Mouse (Mus musculus): ENCODE measurements around the gene Snrnp25. TPM values are rescaled to one million over a fixed set of nuclear protein-coding genes. Genes with fewer than 3 reads are reported as not detected.

Gene Snrnp25
- polyA plus RNA-seq, 1 experiment = 58.3 TPM

DNA sequence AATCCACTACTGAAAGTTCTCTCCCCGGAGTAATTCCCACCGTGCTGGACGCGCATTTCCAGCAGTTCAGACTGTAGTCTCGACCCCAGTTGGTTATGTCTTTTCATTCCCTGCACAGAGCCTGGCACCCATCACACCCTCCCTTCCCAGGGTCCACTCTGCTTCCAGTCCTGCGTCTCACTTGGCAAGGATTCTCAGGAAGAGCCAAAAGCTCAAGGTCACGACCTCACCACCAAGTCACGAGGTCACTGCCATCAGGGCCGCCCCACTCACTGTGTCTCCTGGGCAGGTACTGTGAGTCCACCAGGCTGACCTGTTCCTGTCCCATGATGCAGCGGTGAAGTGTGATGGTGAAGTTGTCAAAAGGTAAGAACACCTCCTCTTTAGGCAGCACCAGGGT, 11.1 kb upstream of the Snrnp25 start:
- no peak overlapping the region for H3K4me2 ChIP-seq (ENCODE audit: low read depth)
- H3K4me3 ChIP-seq = no peak overlapping the region
- H3K79me2 ChIP-seq (ENCODE audit: control insufficient read depth, insufficient read depth) = no peaks in the 10 kb centered on the region
- H3ac ChIP-seq (ENCODE audit: control insufficient read depth, insufficient read length) = no peak overlapping the region
- no peaks in the 10 kb centered on the region for H3K36me3 ChIP-seq (ENCODE audit: control insufficient read depth, insufficient read depth)
- TF ChIP-seq POLR2A (IDR thresholded peaks at IDR 0.05; ENCODE audit: insufficient read length, low read depth) = no peak
- TF ChIP-seq USF1 (IDR thresholded peaks at IDR 0.05; ENCODE audit: low read depth) = no peak
- no peak for TF ChIP-seq MYOG (IDR thresholded peaks at IDR 0.05; ENCODE audit: control insufficient read depth in 1 of 3, insufficient read depth in 1 of 3, insufficient read length in 2 of 3, low read depth in 2 of 3)
- no peak for TF ChIP-seq REST (IDR thresholded peaks at IDR 0.05; ENCODE audit: insufficient read depth, insufficient read length)
- TF ChIP-seq MYOD1 (IDR thresholded peaks at IDR 0.05; ENCODE audit: control insufficient read depth in 1 of 3, insufficient read length in 2 of 3, low read depth in 2 of 3) = no peak
- TF ChIP-seq POLR2AphosphoS2 (IDR thresholded peaks at IDR 0.05; ENCODE audit: insufficient read length, low read depth) = no peak
- TF ChIP-seq TCF12 (IDR thresholded peaks at IDR 0.05; ENCODE audit: insufficient read depth, poor library complexity, severe bottlenecking) = no peak
- no peak for TF ChIP-seq E2F4 (IDR thresholded peaks at IDR 0.05; ENCODE audit: insufficient read depth)
- peaks cover 39% of the 10 kb centered on the region for H3K27me3 ChIP-seq (ENCODE audit: control insufficient read depth, insufficient read depth, insufficient read length)

DNA sequence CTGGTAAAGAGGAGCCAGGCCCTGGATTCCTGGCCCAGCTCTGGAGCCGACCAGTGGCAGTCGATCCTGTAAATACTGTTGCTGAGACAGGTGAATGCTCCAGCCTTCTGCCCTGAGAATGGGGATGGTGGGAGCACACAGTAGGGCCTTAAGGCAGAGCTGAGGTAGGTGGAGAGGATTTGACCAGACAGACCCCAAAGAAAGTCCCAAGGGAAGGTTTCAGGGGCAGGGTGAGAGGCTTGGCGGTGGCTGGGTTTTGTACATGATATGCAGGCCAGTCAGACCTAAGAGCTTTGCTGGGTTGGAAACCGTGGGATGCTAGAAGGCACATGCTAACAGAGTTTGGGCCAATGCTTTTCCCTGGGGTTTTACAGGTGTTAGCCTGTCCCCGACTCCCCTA, 10.6 kb upstream of the Snrnp25 start:
- H3K4me2 ChIP-seq (ENCODE audit: low read depth) = no peak overlapping the region
- H3K36me3 ChIP-seq (ENCODE audit: control insufficient read depth, insufficient read depth) = no peaks in the 10 kb centered on the region
- no peak overlapping the region for H3ac ChIP-seq (ENCODE audit: control insufficient read depth, insufficient read length)
- peaks cover 38% of the 10 kb centered on the region for H3K27me3 ChIP-seq (ENCODE audit: control insufficient read depth, insufficient read depth, insufficient read length)
- no peaks in the 10 kb centered on the region for H3K79me2 ChIP-seq (ENCODE audit: control insufficient read depth, insufficient read depth)
- no peak overlapping the region for H3K4me3 ChIP-seq
- TF ChIP-seq MYOD1 (IDR thresholded peaks at IDR 0.05; ENCODE audit: control insufficient read depth in 1 of 3, insufficient read length in 2 of 3, low read depth in 2 of 3) = no peak
- TF ChIP-seq MAX (IDR thresholded peaks at IDR 0.05; ENCODE audit: low read depth) = no peak
- no peak for TF ChIP-seq USF1 (IDR thresholded peaks at IDR 0.05; ENCODE audit: low read depth)
- no peak for TF ChIP-seq CEBPB (IDR thresholded peaks at IDR 0.05; ENCODE audit: insufficient read depth, poor library complexity, severe bottlenecking)
- no peak for TF ChIP-seq E2F4 (IDR thresholded peaks at IDR 0.05; ENCODE audit: insufficient read depth)

- Histone ChIP-seq H3K36me3 (ENCODE audit: control insufficient read depth, insufficient read depth) (no peaks in the 10 kb centered on the region), H3K4me2 (ENCODE audit: low read depth) (no peak overlapping the region), H3K27me3 (ENCODE audit: control insufficient read depth, insufficient read depth, insufficient read length) (peaks cover 36% of the 10 kb centered on the region), H3K79me2 (ENCODE audit: control insufficient read depth, insufficient read depth) (no peaks in the 10 kb centered on the region), H3K4me3 (no peak overlapping the region), H3ac (ENCODE audit: control insufficient read depth, insufficient read length) (no peak overlapping the region)
- TF ChIP-seq MAX (IDR thresholded peaks at IDR 0.05; ENCODE audit: low read depth) = no peak
- no peak for TF ChIP-seq MYOG (IDR thresholded peaks at IDR 0.05; ENCODE audit: control insufficient read depth in 1 of 3, insufficient read depth in 1 of 3, insufficient read length in 2 of 3, low read depth in 2 of 3)
- no peak for TF ChIP-seq REST (IDR thresholded peaks at IDR 0.05; ENCODE audit: insufficient read depth, insufficient read length)
- TF ChIP-seq POLR2AphosphoS2 (IDR thresholded peaks at IDR 0.05; ENCODE audit: insufficient read length, low read depth) = no peak
- TF ChIP-seq MYOD1 (IDR thresholded peaks at IDR 0.05; ENCODE audit: control insufficient read depth in 1 of 3, insufficient read length in 2 of 3, low read depth in 2 of 3) = no peak
- TF ChIP-seq TCF3 (IDR thresholded peaks at IDR 0.05; ENCODE audit: insufficient read length, low read depth) = no peak
- TF ChIP-seq CEBPB (IDR thresholded peaks at IDR 0.05; ENCODE audit: insufficient read depth, poor library complexity, severe bottlenecking) = no peak
- no peak for TF ChIP-seq USF1 (IDR thresholded peaks at IDR 0.05; ENCODE audit: low read depth)
- no peak for TF ChIP-seq POLR2A (IDR thresholded peaks at IDR 0.05; ENCODE audit: insufficient read length, low read depth)
- no peak for TF ChIP-seq SRF (IDR thresholded peaks at IDR 0.05; ENCODE audit: control insufficient read depth, insufficient read length, low read depth)
- no peak for TF ChIP-seq TCF12 (IDR thresholded peaks at IDR 0.05; ENCODE audit: insufficient read depth, poor library complexity, severe bottlenecking)
- TF ChIP-seq E2F4 (IDR thresholded peaks at IDR 0.05; ENCODE audit: insufficient read depth) = no peak
Measured at GRCm38 (mm10) chr11:32195867-32196540, 9.2 kb upstream of the Snrnp25 start.

DNA sequence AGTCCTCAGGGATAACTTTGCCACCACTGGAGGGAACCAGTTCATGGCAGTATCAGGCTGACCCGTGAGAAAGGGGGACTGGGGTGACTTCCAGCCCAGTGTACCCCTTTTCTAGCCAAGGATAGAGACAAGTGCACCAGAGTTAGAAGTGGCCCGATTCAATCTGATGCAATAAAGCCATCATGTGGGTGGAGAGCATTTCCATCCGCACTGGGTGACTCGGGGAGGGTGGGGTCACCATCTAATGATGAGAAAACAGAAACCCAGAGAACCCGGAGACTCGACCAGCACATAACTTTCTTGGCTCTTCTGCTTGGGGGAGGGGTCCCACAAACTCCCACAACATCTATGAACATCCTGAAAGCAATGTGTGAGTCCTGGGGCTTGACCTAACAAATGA, 8.5 kb upstream of the Snrnp25 start:
- Histone ChIP-seq H3K27me3 (ENCODE audit: control insufficient read depth, insufficient read depth, insufficient read length) (peaks cover 36% of the 10 kb centered on the region), H3K79me2 (ENCODE audit: control insufficient read depth, insufficient read depth) (no peaks in the 10 kb centered on the region), H3K4me2 (ENCODE audit: low read depth) (peak overlapping the region; percentile 57), H3K36me3 (ENCODE audit: control insufficient read depth, insufficient read depth) (no peaks in the 10 kb centered on the region), H3ac (ENCODE audit: control insufficient read depth, insufficient read length) (no peak overlapping the region), H3K4me3 (no peak overlapping the region)
- TF ChIP-seq CEBPB (IDR thresholded peaks at IDR 0.05; ENCODE audit: insufficient read depth, poor library complexity, severe bottlenecking) (peak; percentile 74; the same call in 1 of the 2 replicates), TCF12 (IDR thresholded peaks at IDR 0.05; ENCODE audit: insufficient read depth, poor library complexity, severe bottlenecking) (no peak)

DNA sequence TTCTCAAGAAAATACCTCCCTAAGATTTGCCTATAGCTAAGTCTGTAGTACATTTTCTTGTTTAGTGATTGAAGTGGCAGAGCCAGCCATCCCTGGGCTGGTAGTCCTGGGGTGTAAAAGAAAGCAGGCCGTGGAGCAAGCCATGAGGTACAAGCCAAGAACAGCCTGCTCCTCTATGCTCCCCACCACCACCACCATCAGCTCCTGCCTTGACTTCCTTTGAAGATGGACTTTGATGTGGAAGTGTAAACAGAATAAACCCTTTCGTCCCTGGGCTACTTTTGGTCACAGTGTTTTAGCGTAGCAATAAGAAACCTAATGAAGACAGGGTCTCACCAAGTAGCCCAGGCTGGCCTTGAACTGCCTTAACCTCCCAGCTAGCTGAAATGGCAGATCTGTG, 7.4 kb upstream of the Snrnp25 start:
- Histone ChIP-seq H3K4me2 (ENCODE audit: low read depth) (no peak overlapping the region), H3K36me3 (ENCODE audit: control insufficient read depth, insufficient read depth) (no peaks in the 10 kb centered on the region), H3K4me3 (no peak overlapping the region), H3K27me3 (ENCODE audit: control insufficient read depth, insufficient read depth, insufficient read length) (peaks cover 31% of the 10 kb centered on the region), H3K79me2 (ENCODE audit: control insufficient read depth, insufficient read depth) (no peaks in the 10 kb centered on the region), H3ac (ENCODE audit: control insufficient read depth, insufficient read length) (no peak overlapping the region)
- no peak for TF ChIP-seq CEBPB (IDR thresholded peaks at IDR 0.05; ENCODE audit: insufficient read depth, poor library complexity, severe bottlenecking)
- no peak for TF ChIP-seq SRF (IDR thresholded peaks at IDR 0.05; ENCODE audit: control insufficient read depth, insufficient read length, low read depth)
- TF ChIP-seq POLR2A (IDR thresholded peaks at IDR 0.05; ENCODE audit: insufficient read length, low read depth) = no peak
